Mouse (Mus musculus): ENCODE measurements around the gene Vmn2r79. TPM values are rescaled to one million over a fixed set of nuclear protein-coding genes. Genes with fewer than 3 reads are reported as not detected.

Gene Vmn2r79
- not detected for polyA plus RNA-seq (2014; fragmentation: Illumina TruSeq; extraction: RNeasy Lipid Tissue Mini Kit (QIAGEN cat#74804); ENCODE audit: low read depth, low replicate concordance)

GRCm38 (mm10) chr7:86995815-86996214 lies at the start of gene Vmn2r79:
Gene Vmn2r79 (plus strand): TSS chr7:86996115.

Other genes starting within 250 kb of the Vmn2r79 start
- not detected for gene Folh1, start 220.2 kb upstream of the Vmn2r79 start, polyA plus RNA-seq (2014; fragmentation: Illumina TruSeq; extraction: RNeasy Lipid Tissue Mini Kit (QIAGEN cat#74804); ENCODE audit: low read depth, low replicate concordance)
- not detected for gene Vmn2r77, start 201.1 kb upstream of the Vmn2r79 start, polyA plus RNA-seq (2014; fragmentation: Illumina TruSeq; extraction: RNeasy Lipid Tissue Mini Kit (QIAGEN cat#74804); ENCODE audit: low read depth, low replicate concordance)
- not detected for gene Vmn2r78, start 81.0 kb upstream of the Vmn2r79 start, polyA plus RNA-seq (2014; fragmentation: Illumina TruSeq; extraction: RNeasy Lipid Tissue Mini Kit (QIAGEN cat#74804); ENCODE audit: low read depth, low replicate concordance)
- 32.7 TPM for gene Nox4, start 250.0 kb downstream of the Vmn2r79 start, polyA plus RNA-seq (2014; fragmentation: Illumina TruSeq; extraction: RNeasy Lipid Tissue Mini Kit (QIAGEN cat#74804); ENCODE audit: low read depth, low replicate concordance)